Mouse (Mus musculus): Measurements from ENCODE around the gene Mlx. TPM values are rescaled to one million over a fixed set of nuclear protein-coding genes. Genes with fewer than 3 reads are reported as not detected.

Mlx gene
- 10 to 100 TPM; 51.8 to 71.5 TPM for polyA plus RNA-seq (2017; shearing (Covaris generic))

- ATAC-seq = peak; percentile 81
Observed at GRCm38 (mm10) chr11:101086756-101087681, at the start of gene Mlx. Mlx (plus strand) TSS chr11:101087277.

DNA sequence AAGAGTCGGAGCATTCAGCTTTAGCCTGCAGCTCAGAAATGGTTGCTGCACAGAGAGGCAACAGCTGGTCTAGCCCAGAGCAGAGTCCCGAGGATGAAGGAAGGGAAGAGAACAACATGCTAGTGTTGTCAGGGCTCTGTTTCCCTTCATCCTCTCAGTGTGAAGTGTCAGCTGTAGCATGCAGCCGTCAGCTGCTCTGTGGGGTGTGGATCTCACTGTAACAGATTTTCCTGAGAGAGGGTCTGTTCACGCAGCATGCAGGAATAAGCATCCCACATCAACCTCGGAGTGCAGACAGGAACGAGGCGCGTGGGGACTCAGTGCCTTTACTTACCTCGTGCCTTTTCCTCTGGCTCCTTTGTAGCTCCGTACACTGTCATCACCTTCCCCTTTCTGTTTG is 49.3 kb upstream of the Mlx start:
- no peak for ATAC-seq

DNA sequence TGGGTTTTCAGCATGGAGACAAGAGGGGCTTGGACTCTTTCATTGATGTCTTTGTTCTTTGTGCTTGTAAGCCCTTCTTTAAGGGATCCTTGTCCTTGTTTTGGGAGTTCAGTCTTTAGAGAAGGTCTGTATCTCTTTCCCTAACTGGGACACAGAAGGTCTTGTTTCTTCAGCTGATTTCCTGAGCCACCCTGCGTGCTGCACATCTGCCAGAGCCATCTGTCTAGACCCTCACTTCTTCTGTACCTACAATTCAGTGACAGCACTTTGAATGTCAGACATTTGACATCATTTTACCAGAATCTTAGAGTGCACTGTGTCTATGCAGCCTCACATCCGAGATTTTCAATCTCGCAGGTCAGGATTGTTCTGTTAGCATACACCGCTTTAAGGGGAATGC is 41.3 kb upstream of the Mlx start:
- ATAC-seq = no peak

GRCm38 (mm10) chr11:101046440-101046839 is 40.6 kb upstream of the Mlx start:
- no peak for ATAC-seq

DNA sequence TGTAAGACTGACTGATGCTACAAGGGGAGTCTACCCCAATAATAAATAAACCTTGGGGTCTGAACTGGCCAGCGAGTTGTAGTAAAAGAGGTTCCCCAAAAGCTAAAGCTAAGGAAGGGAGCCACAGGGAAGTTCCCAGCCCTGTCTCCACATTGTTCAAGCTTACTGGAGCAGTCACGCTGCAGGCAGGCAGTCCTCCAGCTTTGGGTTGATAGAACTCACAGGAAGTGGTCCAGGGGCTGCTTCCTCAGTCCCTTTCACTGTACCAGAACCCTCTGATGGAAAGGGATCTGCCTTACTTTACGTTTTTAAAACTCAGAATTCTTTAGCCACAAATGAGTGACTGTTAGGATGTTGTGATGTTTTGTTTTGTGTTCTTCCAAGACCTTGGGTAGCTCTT is 39.6 kb upstream of the Mlx start:
- ATAC-seq = no peak

DNA sequence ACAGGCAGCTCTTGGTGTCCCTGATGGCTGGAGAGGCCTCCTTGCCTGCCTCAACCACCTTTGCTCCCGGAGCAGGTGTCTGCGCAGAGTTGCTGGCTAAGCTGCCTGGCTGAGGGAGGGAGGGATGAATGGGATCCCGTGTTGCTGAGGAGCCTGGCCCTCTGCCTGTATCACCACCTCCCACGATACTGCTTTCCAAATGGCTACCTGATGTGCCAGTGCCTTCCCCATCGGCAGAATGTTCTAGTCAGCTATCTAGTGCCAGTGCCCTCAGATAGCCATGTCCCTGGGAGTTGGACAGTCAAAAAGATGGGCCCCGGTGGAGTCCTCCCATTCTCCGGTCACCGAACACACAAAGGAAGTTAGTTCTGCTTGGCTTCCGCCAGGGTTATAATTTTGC is 36.7 kb upstream of the Mlx start:
- ATAC-seq = no peak

GRCm38 (mm10) chr11:101051051-101051493 is 36.0 kb upstream of the Mlx start:
- ATAC-seq = no peak

- no peak for ATAC-seq
Observed at GRCm38 (mm10) chr11:101051617-101052016, 35.5 kb upstream of the Mlx start.

DNA sequence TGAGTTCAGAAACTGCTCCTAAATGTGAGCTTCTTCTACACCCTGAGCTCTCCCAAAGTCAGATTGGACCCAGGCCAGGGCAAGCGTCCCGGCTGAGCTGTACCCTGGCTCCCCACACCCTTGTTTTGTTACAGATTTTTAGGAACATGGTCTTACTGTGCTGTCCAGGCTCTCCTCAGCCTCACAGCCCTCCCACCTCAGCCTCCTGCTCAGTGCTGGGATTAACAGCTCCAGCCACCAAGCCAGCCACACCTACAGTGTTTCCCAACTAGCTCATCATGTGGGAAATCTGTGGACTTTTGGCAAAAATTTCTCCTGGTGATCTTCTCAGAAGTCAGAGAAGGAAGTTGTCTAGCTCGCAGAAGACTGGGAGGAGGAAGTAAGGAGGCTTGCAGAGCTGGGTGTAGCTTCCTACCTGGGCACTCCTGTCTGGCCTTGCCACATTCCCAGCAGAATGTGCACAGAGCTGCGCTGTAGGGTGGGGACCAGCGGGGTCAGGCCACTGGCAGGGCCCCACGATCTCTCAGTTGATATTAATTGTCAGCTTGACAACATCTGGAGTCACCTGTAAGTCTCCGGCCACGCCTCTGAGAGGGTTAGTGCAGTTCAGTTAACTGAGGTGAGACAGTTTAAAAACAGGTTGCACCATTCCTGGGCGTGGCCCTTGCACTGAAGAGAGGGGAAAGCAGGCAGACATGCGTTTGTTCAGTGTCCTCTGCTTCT is 34.2 kb upstream of the Mlx start:
- ATAC-seq = no peak

- ATAC-seq = no peak
Observed at GRCm38 (mm10) chr11:101053974-101054373, 33.1 kb upstream of the Mlx start.

DNA sequence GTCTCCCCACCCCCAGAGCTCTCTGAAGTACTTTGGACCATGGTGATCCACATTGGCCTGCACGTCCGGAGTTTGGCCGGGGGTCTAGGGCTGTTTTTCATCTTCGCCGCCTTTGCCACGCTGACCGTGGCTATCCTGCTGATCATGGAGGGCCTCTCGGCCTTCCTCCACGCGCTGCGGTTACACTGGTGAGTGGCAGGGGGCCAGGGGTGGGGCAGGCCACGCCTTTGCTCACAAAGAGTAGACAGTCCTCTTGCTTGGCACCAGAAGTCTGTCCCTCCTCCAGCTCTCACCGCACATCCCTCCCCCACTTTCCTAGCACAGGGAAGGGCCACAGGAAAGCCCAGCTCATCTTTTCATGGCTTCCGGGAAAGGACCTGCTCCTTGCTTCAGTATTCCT is 31.7 kb upstream of the Mlx start:
- no peak for ATAC-seq

DNA sequence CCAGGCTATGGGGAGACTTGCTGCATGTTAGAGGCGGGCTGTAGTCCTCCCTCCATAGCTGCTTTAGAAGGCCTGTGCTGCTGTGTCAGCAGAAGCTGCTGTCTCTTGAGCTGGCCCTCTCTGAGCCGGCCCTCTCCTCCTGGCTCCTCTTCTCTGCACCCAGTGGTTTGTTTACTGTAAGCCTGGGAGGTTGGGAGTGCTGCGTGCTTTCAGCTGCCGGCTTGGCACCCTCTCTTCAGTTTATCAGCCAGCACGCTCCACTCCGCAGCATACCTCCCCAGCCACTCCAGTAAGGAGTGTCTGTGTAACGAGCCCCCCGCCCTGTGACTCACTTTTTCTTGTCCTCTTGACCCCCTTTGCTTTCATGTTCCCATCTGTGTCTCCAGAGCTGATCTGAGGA is 30.2 kb upstream of the Mlx start:
- ATAC-seq = no peak

DNA sequence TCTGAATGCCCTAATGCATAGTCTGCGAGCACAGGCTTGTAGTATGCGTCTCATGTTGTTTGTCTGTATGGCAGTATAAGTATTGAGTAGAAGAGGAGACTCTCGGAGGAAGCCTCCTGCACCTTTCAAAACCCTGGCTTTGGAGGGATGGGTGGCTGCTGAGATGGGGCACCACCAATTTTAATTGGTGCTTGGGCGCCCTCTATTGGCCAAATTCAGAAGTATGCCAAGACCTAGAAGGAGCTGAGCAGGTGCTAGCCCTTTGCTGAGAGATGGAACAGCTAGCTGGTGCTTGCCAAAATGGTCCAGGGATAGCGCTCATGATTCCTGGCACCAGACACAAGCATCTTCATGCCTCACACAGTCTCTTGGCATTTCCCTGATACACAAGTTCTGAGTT is 29.2 kb upstream of the Mlx start:
- peak; percentile 76 for ATAC-seq

DNA sequence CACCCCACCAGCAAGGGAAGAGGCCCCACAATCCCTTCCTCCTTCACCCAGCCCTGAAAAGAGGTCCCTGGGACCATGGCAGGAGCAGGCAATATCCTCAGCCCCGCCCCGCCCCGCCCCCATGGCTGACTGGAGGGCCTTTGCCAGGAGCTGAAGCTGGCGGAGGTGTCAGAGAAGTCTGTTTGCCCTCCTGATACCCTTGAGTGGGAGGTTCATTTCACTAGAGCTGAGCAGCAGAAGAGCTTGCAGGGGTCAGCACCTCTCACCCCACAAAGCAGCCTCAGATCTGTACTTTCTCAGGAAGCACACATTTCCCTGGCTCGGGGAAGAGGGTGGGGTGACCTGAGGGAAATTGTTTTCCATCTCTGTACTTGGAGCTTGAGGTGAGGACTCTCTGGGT is 28.4 kb upstream of the Mlx start:
- ATAC-seq = no peak

DNA sequence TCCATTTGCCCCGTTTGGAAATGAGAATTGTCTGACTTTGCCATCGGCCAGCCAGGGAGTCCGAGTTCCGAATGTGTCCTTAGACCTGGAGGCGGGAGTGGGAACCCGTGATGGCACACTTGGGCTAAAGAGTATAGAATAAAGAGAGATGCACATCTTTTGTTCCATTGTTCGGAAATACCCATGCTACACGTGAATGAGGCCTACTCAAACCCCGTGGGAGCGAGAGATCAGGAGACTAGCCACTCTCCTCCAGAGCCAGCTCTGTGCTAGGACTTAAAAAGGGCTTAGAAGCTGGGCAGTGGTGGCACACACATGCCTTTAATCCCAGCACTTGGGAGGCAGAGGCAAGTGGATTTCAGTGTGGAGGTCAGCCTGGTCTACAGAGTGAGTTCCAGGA is 27.6 kb upstream of the Mlx start:
- no peak for ATAC-seq

DNA sequence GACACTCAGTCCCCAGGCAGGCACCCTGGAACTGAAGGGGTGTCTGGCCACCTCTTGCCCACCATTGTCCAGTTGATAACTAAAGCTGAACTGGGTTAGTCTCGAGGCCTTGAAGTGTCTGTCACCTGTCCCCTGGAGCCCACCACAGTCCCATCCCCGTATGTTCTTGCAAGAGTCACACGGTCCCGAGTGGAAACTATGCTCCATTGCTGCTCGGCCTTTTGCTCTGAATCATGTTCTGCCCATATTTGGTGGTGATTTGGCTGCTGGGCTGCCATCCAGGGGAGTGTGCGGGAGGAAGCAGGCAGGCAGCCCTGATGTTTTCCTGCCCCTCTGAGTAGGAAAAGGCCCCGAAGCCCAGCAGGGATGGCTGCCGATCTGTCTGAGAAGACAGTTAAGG is 27.0 kb upstream of the Mlx start:
- ATAC-seq = no peak

DNA sequence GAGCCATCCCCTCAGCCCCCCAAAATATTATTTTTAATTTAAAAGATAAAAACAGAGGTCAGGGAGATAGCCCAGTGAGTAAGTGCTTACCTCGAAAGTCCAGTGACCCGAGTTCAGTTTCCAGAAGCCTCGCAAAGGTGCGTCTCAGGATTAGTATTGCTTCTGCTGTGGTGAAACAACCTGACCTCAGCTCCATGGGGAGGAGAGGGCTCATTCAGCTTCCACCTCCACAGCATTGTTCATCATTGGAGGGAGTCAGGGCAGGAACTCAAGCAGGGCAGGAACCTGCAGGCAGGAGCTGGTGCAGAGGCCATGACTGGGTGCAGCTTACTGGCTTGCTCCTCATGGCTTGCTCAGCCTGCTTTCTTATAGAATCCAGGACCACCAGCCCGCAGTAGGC is 26.0 kb upstream of the Mlx start:
- ATAC-seq = no peak

DNA sequence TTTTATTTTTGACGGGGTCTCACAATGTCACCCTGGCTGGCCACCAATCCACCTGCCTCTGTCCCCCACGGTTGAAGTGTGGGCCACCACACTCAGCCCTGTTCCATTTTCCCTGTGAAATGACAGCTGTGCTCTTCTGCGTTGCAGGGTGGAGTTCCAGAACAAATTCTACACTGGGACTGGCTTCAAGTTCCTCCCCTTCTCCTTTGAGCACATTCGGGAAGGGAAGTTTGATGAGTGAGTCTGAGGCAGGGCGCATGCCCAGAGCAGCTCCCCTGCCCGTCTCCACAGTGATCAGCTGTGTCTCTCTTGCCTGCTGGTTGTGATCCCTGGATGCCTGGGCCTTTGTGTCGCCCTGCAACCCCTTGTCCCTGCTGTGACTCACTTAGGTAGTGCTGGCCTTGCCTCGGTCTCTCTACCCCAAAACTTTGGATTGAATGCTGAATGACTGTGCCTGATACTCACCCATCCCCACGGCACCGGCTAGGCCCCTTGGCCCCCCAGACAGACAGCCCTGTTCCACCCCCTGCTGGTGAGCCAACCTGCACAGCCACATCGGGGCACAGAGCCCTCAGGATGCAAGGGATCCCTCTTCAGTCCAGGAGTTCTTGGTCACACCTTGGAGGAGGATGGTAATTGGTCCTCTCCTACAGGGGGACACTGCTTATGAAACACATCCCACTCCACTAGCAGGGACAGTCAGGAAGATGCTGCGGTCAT is 24.8 kb upstream of the Mlx start:
- no peak for ATAC-seq

DNA sequence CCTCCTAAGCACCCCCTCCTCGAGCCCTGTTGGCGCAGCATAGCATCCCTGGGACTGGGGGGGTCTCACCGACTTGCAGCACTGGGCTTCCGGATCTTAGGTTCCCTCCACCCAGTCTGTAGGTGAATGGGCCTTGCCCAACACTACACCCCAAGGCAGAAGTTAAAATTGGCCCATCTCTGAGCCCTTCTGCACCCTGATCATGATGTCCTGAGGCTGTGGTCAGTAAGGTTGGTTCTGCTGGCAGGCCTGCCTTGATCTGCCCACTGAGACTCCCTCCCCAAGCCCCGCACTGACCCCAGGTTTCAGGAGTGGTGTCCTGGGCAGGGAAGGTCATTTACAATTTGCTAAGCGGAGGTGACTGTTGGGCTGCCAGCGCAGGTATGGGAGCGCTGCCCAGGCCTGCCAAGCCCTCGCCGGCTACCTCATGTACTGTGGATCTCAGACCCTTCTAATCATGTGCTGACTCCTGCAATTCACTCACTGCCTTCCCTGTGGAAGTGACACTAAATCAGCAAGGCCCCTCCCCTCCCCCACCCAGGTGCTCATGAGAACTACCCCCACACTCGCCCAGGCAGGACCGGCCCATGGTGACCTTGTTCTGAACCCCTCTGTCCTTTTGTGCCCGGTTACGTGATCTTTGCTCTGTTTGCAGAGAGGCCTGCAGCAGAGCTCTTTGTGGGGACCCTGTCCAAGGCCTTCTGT is 24.0 kb upstream of the Mlx start:
- no peak for ATAC-seq

DNA sequence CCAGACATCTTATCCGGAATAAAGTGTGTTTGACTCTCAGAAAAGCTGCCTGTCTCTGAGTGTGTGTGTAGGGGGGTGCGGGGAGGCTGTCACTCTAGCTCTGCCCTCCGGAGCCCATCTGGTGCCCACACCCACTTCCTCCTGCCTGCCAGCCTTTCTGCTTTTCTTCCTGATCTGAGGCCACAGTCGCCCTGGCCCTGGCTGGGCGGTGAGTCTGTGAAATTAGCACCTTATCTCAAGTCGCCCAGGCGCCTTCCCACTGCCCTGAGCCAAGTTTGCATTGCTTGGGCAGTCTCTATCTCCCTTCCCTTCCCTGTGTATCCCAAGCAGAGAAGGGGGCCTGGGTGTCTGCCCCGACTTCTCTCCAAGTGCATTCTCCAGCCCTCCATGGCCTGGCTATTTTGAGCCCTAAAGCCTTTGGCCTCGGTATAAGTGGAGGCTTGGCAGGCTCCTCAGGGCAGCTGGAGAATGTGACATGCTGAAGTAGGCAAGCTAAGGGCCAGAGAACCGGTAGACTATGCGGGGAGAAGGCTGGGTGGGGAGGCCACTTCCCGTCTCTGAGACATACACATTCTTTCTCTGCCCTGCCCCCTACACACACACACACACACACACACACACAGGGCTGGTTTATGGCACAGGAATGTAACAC is 23.3 kb upstream of the Mlx start:
- ATAC-seq = peak; percentile 74

GRCm38 (mm10) chr11:101064462-101064861 is 22.6 kb upstream of the Mlx start:
- no peak for ATAC-seq

DNA sequence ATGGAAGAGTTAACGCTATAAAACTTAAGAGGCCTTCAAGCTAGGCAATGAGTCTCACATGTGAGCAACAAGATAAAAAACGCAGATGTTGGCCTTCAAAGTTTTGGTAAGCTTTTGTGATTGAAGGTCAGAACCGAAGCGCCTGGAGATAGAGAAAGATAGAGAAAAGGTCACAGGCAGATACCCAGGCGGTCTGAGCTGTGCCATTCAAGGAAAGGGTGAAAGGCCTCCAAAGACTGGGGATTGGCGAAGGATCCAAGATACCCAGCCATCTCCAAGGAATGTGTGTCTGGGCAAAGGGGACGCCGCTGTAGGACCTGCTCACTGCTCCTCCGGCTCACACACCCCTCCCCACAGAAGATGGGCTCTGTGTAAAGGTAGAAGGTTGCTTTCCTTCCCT is 22.1 kb upstream of the Mlx start:
- no peak for ATAC-seq

Data from activated CD4-positive, CD25-positive, alpha-beta regulatory T cell, adult 4 months (primary cell).